Mouse (Mus musculus): ENCODE results near the gene Ccnb1ip1.

- no peak for TF ChIP-seq POLR2A (IDR thresholded peaks at IDR 0.05; ENCODE audit: borderline replicate concordance, insufficient read depth, low read length)
- TF ChIP-seq CTCF (IDR thresholded peaks at IDR 0.05; ENCODE audit: borderline replicate concordance, insufficient read depth, low read depth, low read length): no peak
These were observed 41.8 kb downstream of the Ccnb1ip1 start for GRCm38 (mm10) chr14:50765736-50766135.

Data from cerebellum, adult 2 months (tissue).